Mouse (Mus musculus): ENCODE measurements around the gene Brd4. TPM values are rescaled to one million over a fixed set of nuclear protein-coding genes. Genes with fewer than 3 reads are reported as not detected.

Gene Brd4
- polyA plus RNA-seq, 1 experiment from 2014 or later, result 87.5 TPM

DNA sequence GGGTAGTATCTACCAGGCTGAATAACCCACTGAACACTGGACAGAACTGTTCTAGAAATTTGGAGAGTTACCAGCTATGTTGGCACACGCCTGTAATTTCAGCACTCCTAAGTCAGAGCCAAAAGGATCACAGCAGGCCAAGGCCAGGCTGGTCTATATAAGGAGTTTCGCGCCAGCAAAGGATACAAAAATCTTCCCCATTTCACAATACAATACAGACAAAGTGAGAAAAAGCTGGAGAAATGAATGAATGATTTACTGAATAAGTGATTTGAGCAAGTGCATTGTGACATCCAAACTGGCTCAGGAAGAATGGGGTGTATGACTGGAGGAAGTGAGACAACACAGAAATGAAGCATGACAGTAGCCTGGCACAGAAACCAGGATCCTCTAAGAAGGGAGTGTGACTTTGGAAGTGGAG, 16.0 kb downstream of the Brd4 start:
- no peak for ATAC-seq (ENCODE audit: low read depth)

DNA sequence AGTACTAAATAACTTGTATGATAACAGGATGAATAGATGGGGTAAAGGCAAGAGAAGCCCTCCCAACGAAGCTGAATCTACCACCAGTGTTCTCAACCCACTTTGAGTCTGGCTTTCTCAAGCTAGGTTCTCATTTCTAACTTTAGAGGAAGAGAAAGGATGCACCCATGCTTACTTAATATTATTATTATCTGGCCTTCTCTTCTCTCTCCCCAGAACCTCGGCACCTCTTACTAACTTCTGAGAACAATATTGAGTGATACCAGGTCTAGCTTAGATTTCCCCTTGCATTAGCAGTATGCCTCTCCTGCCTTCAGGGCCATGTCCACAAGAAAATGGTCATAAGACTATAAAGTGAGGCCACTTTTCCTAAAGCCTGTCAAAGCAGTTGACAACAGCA, 16.4 kb downstream of the Brd4 start:
- no peak overlapping the region for H3K27ac ChIP-seq (replicated peaks; ENCODE audit: low read depth, low read length)
- WGBS, result 75% methylated on average over 2 of the region's 2 CpGs
- H3K27me3 ChIP-seq (replicated peaks; ENCODE audit: control insufficient read depth, insufficient read depth, low read length), result no peaks in the 10 kb centered on the region
- H3K9me3 ChIP-seq (ENCODE audit: control insufficient read depth, low read length), result no peaks in the 10 kb centered on the region
- H3K4me2 ChIP-seq (ENCODE audit: low read depth, low read length), result no peak overlapping the region
- DNase-seq (ENCODE audit: low spot score), result no peak
- H3K4me1 ChIP-seq (ENCODE audit: control insufficient read depth, insufficient read depth, low read length), result no peaks in the 10 kb centered on the region
- no peak overlapping the region for H3K9ac ChIP-seq (ENCODE audit: low read depth, low read length)
- H3K36me3 ChIP-seq (ENCODE audit: control insufficient read depth, insufficient read depth, low read length), result no peaks in the 10 kb centered on the region
- H3K4me3 ChIP-seq (ENCODE audit: low read depth, low read length), result no peak overlapping the region
- no peak for ATAC-seq (ENCODE audit: low read depth)

More for the DNA sequence above, 16.0 kb downstream of the Brd4 start:
- Histone ChIP-seq H3K4me2 (ENCODE audit: low read depth, low read length) (no peak overlapping the region), H3K4me3 (ENCODE audit: low read depth, low read length) (no peak overlapping the region), H3K9me3 (ENCODE audit: control insufficient read depth, low read length) (no peaks in the 10 kb centered on the region), H3K27ac (replicated peaks; ENCODE audit: low read depth, low read length) (no peak overlapping the region), H3K36me3 (ENCODE audit: control insufficient read depth, insufficient read depth, low read length) (no peaks in the 10 kb centered on the region), H3K27me3 (replicated peaks; ENCODE audit: control insufficient read depth, insufficient read depth, low read length) (no peaks in the 10 kb centered on the region), H3K4me1 (ENCODE audit: control insufficient read depth, insufficient read depth, low read length) (no peaks in the 10 kb centered on the region), H3K9ac (ENCODE audit: low read depth, low read length) (no peak overlapping the region)
- 94% methylated on average over 3 of the region's 3 CpGs for WGBS
- no peak for DNase-seq (ENCODE audit: low spot score)

DNA sequence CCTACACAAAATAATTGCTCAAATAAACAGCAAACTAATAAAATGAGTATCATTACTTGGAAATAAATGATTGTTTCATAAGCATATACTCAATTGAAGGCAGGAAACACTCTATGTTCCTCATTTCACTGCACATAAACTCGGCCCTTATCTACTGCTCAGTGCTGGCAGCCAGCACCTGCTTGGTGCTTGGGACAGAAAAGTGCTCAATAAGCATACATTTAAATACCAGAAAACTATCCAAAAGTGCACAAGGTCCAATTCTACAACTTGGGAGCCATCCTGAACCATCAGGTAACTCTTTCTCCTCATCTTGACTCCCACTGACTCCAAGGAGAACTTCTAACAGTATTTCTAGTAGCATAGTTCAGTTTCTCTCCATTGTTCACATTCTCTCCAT, 16.9 kb downstream of the Brd4 start:
- 85% methylated on average over 1 of the region's 1 CpGs for WGBS
- no peak overlapping the region for H3K4me3 ChIP-seq (ENCODE audit: low read depth, low read length)
- no peaks in the 10 kb centered on the region for H3K4me1 ChIP-seq (ENCODE audit: control insufficient read depth, insufficient read depth, low read length)
- no peak overlapping the region for H3K4me2 ChIP-seq (ENCODE audit: low read depth, low read length)
- no peak for DNase-seq (ENCODE audit: low spot score)
- H3K27me3 ChIP-seq (replicated peaks; ENCODE audit: control insufficient read depth, insufficient read depth, low read length), result no peaks in the 10 kb centered on the region
- H3K9ac ChIP-seq (ENCODE audit: low read depth, low read length), result no peak overlapping the region
- no peak overlapping the region for H3K27ac ChIP-seq (replicated peaks; ENCODE audit: low read depth, low read length)
- H3K9me3 ChIP-seq (ENCODE audit: control insufficient read depth, low read length), result no peaks in the 10 kb centered on the region
- no peaks in the 10 kb centered on the region for H3K36me3 ChIP-seq (ENCODE audit: control insufficient read depth, insufficient read depth, low read length)
- ATAC-seq (ENCODE audit: low read depth), result no peak

DNA sequence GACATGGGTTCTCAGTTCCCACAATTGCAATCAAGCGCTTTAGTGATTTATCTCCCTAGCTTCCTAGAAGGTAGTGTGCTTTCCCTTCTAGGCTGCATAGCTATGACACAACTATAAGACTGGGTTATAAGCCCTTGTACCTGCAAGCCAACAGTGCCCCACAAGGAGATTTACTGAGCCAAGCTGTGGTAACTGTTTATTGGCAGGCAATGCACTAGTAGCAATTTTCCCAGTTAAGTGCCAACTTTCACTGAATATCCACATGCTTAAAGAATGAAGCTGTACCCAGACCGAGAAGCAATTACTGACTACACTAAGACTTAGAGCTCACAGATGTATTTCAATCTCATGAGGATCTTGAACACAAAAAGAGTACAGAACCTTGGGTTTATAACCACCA, 20.9 kb downstream of the Brd4 start:
- WGBS, result 82% methylated on average over 2 of the region's 2 CpGs
- Histone ChIP-seq H3K9ac (ENCODE audit: low read depth, low read length) (no peak overlapping the region), H3K27ac (replicated peaks; ENCODE audit: low read depth, low read length) (no peak overlapping the region), H3K36me3 (ENCODE audit: control insufficient read depth, insufficient read depth, low read length) (no peaks in the 10 kb centered on the region), H3K27me3 (replicated peaks; ENCODE audit: control insufficient read depth, insufficient read depth, low read length) (no peaks in the 10 kb centered on the region), H3K4me1 (ENCODE audit: control insufficient read depth, insufficient read depth, low read length) (no peaks in the 10 kb centered on the region), H3K9me3 (ENCODE audit: control insufficient read depth, low read length) (no peaks in the 10 kb centered on the region), H3K4me2 (ENCODE audit: low read depth, low read length) (no peak overlapping the region), H3K4me3 (ENCODE audit: low read depth, low read length) (no peak overlapping the region)
- peak; percentile 46 for DNase-seq (ENCODE audit: low spot score)
- no peak for ATAC-seq (ENCODE audit: low read depth)

DNA sequence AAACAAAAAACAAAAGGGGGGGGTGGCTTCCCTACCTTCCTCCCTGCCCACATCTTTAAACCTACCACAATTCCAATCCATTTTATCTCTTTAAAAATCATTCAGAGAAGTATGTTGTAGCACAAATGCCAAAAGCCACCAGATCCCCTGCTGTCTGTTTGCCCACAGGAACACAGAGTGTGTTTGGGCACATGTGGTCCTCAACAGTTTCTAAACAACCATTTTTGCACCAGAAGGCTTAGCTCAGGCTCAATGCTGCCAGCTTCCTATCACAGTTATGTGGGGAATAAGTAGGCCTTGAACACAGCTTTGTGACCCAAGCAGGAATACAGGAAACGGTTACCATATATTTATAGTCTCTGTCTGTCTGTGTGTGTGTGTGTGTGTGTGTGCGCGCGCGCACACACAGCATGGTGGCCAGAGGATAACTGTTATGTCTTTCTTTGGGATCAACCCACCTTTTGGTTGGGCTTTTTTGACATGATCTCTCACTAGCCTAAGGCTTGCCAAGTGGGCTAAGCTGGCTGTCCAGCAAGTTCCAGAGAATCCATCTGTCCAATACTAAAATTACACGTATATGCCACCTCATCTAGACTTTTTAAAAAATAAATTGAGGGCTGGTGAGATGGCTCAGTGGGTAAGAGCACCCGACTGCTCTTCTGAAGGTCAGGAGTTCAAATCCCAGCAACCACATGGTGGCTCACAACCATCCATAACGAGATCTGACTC, 21.5 kb downstream of the Brd4 start:
- H3K27me3 ChIP-seq (replicated peaks; ENCODE audit: control insufficient read depth, insufficient read depth, low read length), result no peaks in the 10 kb centered on the region
- 94% methylated on average over 8 of the region's 8 CpGs for WGBS
- H3K27ac ChIP-seq (replicated peaks; ENCODE audit: low read depth, low read length), result no peak overlapping the region
- H3K9ac ChIP-seq (ENCODE audit: low read depth, low read length), result no peak overlapping the region
- DNase-seq (ENCODE audit: low spot score) (no peak), ATAC-seq (ENCODE audit: low read depth) (no peak)
- H3K9me3 ChIP-seq (ENCODE audit: control insufficient read depth, low read length), result no peaks in the 10 kb centered on the region
- no peaks in the 10 kb centered on the region for H3K4me1 ChIP-seq (ENCODE audit: control insufficient read depth, insufficient read depth, low read length)
- no peaks in the 10 kb centered on the region for H3K36me3 ChIP-seq (ENCODE audit: control insufficient read depth, insufficient read depth, low read length)
- H3K4me3 ChIP-seq (ENCODE audit: low read depth, low read length), result no peak overlapping the region
- no peak overlapping the region for H3K4me2 ChIP-seq (ENCODE audit: low read depth, low read length)

DNA sequence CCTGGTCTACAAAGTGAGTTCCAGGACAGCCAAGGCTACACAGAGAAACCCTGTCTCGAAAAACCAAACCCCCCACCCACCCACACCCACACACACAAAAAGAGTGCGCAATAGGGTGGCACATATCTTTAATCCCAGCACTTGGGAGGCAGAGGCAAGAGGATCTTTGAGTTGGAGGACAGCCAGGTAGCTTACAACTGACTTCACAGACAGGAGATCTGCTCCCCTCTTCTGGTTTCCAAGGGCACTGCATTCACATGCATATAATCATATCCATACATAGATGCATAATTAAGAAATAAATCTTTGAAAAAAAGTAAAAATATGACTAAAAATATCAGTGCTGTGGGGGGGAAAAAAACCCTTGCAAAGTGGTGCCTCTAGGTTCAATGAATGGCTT, 25.7 kb downstream of the Brd4 start:
- peak; percentile 19 for DNase-seq (ENCODE audit: low spot score)
- H3K9ac ChIP-seq (ENCODE audit: low read depth, low read length), result no peak overlapping the region
- H3K27me3 ChIP-seq (replicated peaks; ENCODE audit: control insufficient read depth, insufficient read depth, low read length), result no peaks in the 10 kb centered on the region
- no peak overlapping the region for H3K4me3 ChIP-seq (ENCODE audit: low read depth, low read length)
- no peak overlapping the region for H3K27ac ChIP-seq (replicated peaks; ENCODE audit: low read depth, low read length)
- WGBS, result 94% methylated on average over 2 of the region's 2 CpGs
- H3K4me2 ChIP-seq (ENCODE audit: low read depth, low read length), result no peak overlapping the region
- no peaks in the 10 kb centered on the region for H3K4me1 ChIP-seq (ENCODE audit: control insufficient read depth, insufficient read depth, low read length)
- ATAC-seq (ENCODE audit: low read depth), result no peak
- no peaks in the 10 kb centered on the region for H3K9me3 ChIP-seq (ENCODE audit: control insufficient read depth, low read length)
- H3K36me3 ChIP-seq (ENCODE audit: control insufficient read depth, insufficient read depth, low read length), result no peaks in the 10 kb centered on the region

DNA sequence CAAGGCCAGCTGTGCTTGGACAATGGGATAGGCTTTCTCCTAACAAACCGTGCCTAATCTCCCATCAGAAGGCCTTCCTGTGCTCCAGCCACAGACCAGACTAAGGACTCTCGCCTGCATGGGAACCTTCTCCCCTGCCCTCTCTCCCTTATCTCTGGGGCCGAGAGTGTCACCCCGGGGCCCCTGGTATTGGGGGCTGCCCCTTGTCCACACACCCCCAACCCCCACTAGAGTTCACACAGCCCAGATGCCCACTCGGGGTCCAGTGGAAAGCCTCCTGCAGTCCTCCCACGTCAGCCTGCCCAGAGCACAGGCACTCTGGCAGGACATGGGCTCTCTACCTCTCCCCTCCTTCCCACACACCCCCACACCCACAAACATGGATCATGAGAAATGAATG, 26.6 kb downstream of the Brd4 start:
- no peaks in the 10 kb centered on the region for H3K4me1 ChIP-seq (ENCODE audit: control insufficient read depth, insufficient read depth, low read length)
- no peak overlapping the region for H3K27ac ChIP-seq (replicated peaks; ENCODE audit: low read depth, low read length)
- no peak overlapping the region for H3K4me3 ChIP-seq (ENCODE audit: low read depth, low read length)
- ATAC-seq (ENCODE audit: low read depth) (no peak), DNase-seq (ENCODE audit: low spot score) (no peak)
- no peak overlapping the region for H3K4me2 ChIP-seq (ENCODE audit: low read depth, low read length)
- no peaks in the 10 kb centered on the region for H3K9me3 ChIP-seq (ENCODE audit: control insufficient read depth, low read length)
- H3K36me3 ChIP-seq (ENCODE audit: control insufficient read depth, insufficient read depth, low read length), result no peaks in the 10 kb centered on the region
- no peaks in the 10 kb centered on the region for H3K27me3 ChIP-seq (replicated peaks; ENCODE audit: control insufficient read depth, insufficient read depth, low read length)
- H3K9ac ChIP-seq (ENCODE audit: low read depth, low read length), result no peak overlapping the region
- 52% methylated on average over 6 of the region's 6 CpGs for WGBS

DNA sequence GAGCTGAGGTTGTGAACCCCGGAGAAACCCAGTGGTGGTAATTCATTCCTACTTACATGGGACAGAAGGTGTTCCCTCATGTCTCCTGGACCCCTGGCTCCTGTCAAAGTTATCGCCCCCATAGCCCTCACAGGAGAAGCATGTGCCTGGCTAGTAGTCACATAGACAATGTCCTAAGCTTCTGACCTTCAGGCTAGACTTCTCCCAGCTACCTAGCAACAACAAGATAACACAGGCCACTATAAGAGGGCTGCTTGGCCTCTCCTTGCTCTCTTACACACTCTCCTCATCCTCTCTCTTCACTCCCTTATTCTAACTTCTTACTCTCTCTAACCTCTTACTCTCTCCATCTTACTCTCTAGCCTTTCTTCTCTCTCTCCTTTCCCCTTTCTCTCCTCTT, 27.1 kb downstream of the Brd4 start:
- Histone ChIP-seq H3K4me1 (ENCODE audit: control insufficient read depth, insufficient read depth, low read length) (no peaks in the 10 kb centered on the region), H3K4me2 (ENCODE audit: low read depth, low read length) (no peak overlapping the region), H3K27ac (replicated peaks; ENCODE audit: low read depth, low read length) (no peak overlapping the region), H3K9me3 (ENCODE audit: control insufficient read depth, low read length) (no peaks in the 10 kb centered on the region), H3K27me3 (replicated peaks; ENCODE audit: control insufficient read depth, insufficient read depth, low read length) (no peaks in the 10 kb centered on the region), H3K9ac (ENCODE audit: low read depth, low read length) (no peak overlapping the region), H3K4me3 (ENCODE audit: low read depth, low read length) (no peak overlapping the region), H3K36me3 (ENCODE audit: control insufficient read depth, insufficient read depth, low read length) (no peaks in the 10 kb centered on the region)
- 96% methylated on average over 2 of the region's 2 CpGs for WGBS
- DNase-seq (ENCODE audit: low spot score) (no peak), ATAC-seq (ENCODE audit: low read depth) (no peak)

DNA sequence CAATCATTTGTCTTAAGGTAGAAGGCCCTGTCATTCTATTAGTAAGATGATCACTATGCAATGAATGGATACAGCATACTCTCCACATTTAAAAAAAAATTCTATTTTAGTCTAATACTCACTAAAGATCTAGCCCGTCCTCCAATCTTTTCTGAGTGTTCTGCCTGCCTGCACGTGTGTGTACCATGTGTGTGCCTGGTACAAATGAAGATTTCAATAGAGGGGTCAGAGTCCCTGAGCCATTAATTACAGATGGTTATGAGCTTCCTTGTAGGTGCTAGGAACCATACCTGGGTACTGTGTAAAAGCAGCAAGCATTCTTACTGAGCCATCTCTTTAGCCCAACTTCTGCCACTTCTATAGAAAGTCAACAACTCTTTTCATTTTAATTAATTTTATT, 27.6 kb downstream of the Brd4 start:
- Histone ChIP-seq H3K27me3 (replicated peaks; ENCODE audit: control insufficient read depth, insufficient read depth, low read length) (no peaks in the 10 kb centered on the region), H3K27ac (replicated peaks; ENCODE audit: low read depth, low read length) (no peak overlapping the region), H3K9me3 (ENCODE audit: control insufficient read depth, low read length) (no peaks in the 10 kb centered on the region), H3K36me3 (ENCODE audit: control insufficient read depth, insufficient read depth, low read length) (no peaks in the 10 kb centered on the region), H3K4me3 (ENCODE audit: low read depth, low read length) (no peak overlapping the region), H3K4me2 (ENCODE audit: low read depth, low read length) (no peak overlapping the region), H3K4me1 (ENCODE audit: control insufficient read depth, insufficient read depth, low read length) (no peaks in the 10 kb centered on the region), H3K9ac (ENCODE audit: low read depth, low read length) (no peak overlapping the region)
- ATAC-seq (ENCODE audit: low read depth) (no peak), DNase-seq (ENCODE audit: low spot score) (no peak)
- WGBS, result 77% methylated on average over 2 of the region's 2 CpGs

Data from embryonic facial prominence, embryonic 14.5 days (tissue).